In genomic region chr6:108429950-108430349, GRCm38 (mm10) we compare ENCODE assay signal across 19 mouse cellular contexts.
DNase-seq lines count a peak whose midpoint lies in the region; ATAC-seq and TF ChIP-seq lines count a peak whose summit lies in the region.
"Had no signal": no experiment of that assay in that cellular context is flagged by ENCODE, and none has a peak within 500 bp of the region (broad histone marks: within the 10 kb centered on the region; RNA-seq: fewer than 3 reads in every experiment).

No protein-coding gene starts in this region.

- no peak for TF ChIP-seq POLR2A in liver, adult 2 months (IDR thresholded peaks at IDR 0.05; ENCODE audit: extremely low read depth, insufficient read depth, low read length)

- H3K4me2 ChIP-seq in liver, postnatal 0 days (ENCODE audit: low read depth, low read length): no peak overlapping the region
- no peak overlapping the region for H3K4me2 ChIP-seq in intestine, embryonic 15.5 days (replicated peaks)
- H3K4me2 ChIP-seq in kidney, embryonic 16.5 days (replicated peaks; ENCODE audit: low read depth, low read length): no peak overlapping the region
- no peak overlapping the region for H3K4me2 ChIP-seq in midbrain, embryonic 11.5 days
- H3K4me2 ChIP-seq: forebrain, embryonic 12.5 days; limb, embryonic 13.5 days; liver, embryonic 15.5 days; midbrain, embryonic 13.5 days; neural tube, embryonic 13.5 days had no signal

- H3K36me3 ChIP-seq in liver, adult 2 months (ENCODE audit: control insufficient read depth, insufficient read depth, low read length): no peaks in the 10 kb centered on the region
- no peaks in the 10 kb centered on the region for H3K36me3 ChIP-seq in liver, postnatal 0 days (replicated peaks; ENCODE audit: insufficient read depth, low read length)
- no peaks in the 10 kb centered on the region for H3K36me3 ChIP-seq in intestine, embryonic 15.5 days
- H3K36me3 ChIP-seq in kidney, embryonic 16.5 days (ENCODE audit: insufficient read depth, low read length): 0 out of 2 replicates have a peak, but pooled peaks cover 4% of the 10 kb centered on the region
- H3K36me3 ChIP-seq in midbrain, embryonic 11.5 days (ENCODE audit: control insufficient read depth, insufficient read depth, low read length): no peaks in the 10 kb centered on the region
- H3K36me3 ChIP-seq: forebrain, embryonic 12.5 days; limb, embryonic 13.5 days; liver, embryonic 15.5 days; midbrain, embryonic 13.5 days; neural tube, embryonic 13.5 days had no signal

- H3K79me2 ChIP-seq in liver, adult 2 months (ENCODE audit: control insufficient read depth, insufficient read depth, low read length): no peaks in the 10 kb centered on the region

- 0 out of 2 replicates have a peak, but pooled peaks have one; percentile 8 for TF ChIP-seq CTCF in liver, adult 2 months (IDR thresholded peaks at IDR 0.05; ENCODE audit: low read depth, low read length)
- no peak for TF ChIP-seq CTCF in liver, postnatal 0 days (IDR thresholded peaks at IDR 0.05; ENCODE audit: low read depth)

- ATAC-seq in liver, postnatal 0 days: no peak
- ATAC-seq in intestine, embryonic 15.5 days: peak; percentile 43
- ATAC-seq in kidney, embryonic 16.5 days (ENCODE audit: low FRiP score, low TSS enrichment): peak; percentile 50; the same call in 1 of the 2 replicates
- ATAC-seq in midbrain, embryonic 11.5 days (ENCODE audit: low FRiP score): no peak
- ATAC-seq: hindbrain, embryonic 16.5 days; midbrain, embryonic 13.5 days had no signal

- no peaks in the 10 kb centered on the region for H3K27me3 ChIP-seq in liver, adult 2 months (ENCODE audit: control insufficient read depth, insufficient read depth, low read length)
- H3K27me3 ChIP-seq in liver, postnatal 0 days (ENCODE audit: insufficient read depth, low read length): no peaks in the 10 kb centered on the region
- H3K27me3 ChIP-seq in intestine, embryonic 15.5 days (replicated peaks): no peaks in the 10 kb centered on the region
- H3K27me3 ChIP-seq in kidney, embryonic 16.5 days (ENCODE audit: insufficient read depth, low read length): no peaks in the 10 kb centered on the region
- H3K27me3 ChIP-seq in midbrain, embryonic 11.5 days (ENCODE audit: control insufficient read depth, insufficient read depth, low read length): no peaks in the 10 kb centered on the region
- H3K27me3 ChIP-seq: forebrain, embryonic 12.5 days; limb, embryonic 13.5 days; liver, embryonic 15.5 days; midbrain, embryonic 13.5 days; neural tube, embryonic 13.5 days had no signal

- H3K4me3 ChIP-seq in liver, adult 2 months (ENCODE audit: insufficient read depth, low read depth, low read length): no peak overlapping the region
- no peak overlapping the region for H3K4me3 ChIP-seq in liver, postnatal 0 days (ENCODE audit: low read depth, low read length)
- H3K4me3 ChIP-seq in intestine, embryonic 15.5 days (replicated peaks): no peak overlapping the region
- no peak overlapping the region for H3K4me3 ChIP-seq in kidney, embryonic 16.5 days (ENCODE audit: low read length)
- H3K4me3 ChIP-seq in midbrain, embryonic 11.5 days (ENCODE audit: low read depth, low read length): no peak overlapping the region
- H3K4me3 ChIP-seq: embryonic facial prominence, embryonic 10.5 days; forebrain, embryonic 12.5 days; limb, embryonic 13.5 days; liver, embryonic 15.5 days; midbrain, embryonic 13.5 days; neural tube, embryonic 13.5 days had no signal

- intact Hi-C loops in heart, postnatal 25 days (cut with DNase I): loop anchor here (5.0 to 10.0 kb wide), 2 partner anchors 37 to 65 kb away; no protein-coding TSS in a partner anchor
- intact Hi-C loops in heart, postnatal 10 days (cut with DNase I): loop anchor here (5.0 kb wide), 1 partner anchor 77 kb away; no protein-coding TSS in a partner anchor

- H3K9ac ChIP-seq in liver, adult 2 months (ENCODE audit: low read depth, low read length): no peak overlapping the region; the same call in 1 of the 2 replicates
- H3K9ac ChIP-seq in liver, postnatal 0 days (replicated peaks): no peak overlapping the region
- H3K9ac ChIP-seq in intestine, embryonic 15.5 days: no peak overlapping the region
- no peak overlapping the region for H3K9ac ChIP-seq in kidney, embryonic 16.5 days (replicated peaks; ENCODE audit: low read length)
- no peak overlapping the region for H3K9ac ChIP-seq in midbrain, embryonic 11.5 days (ENCODE audit: low read length)
- H3K9ac ChIP-seq: forebrain, embryonic 12.5 days; limb, embryonic 13.5 days; liver, embryonic 15.5 days; midbrain, embryonic 13.5 days; neural tube, embryonic 13.5 days had no signal

- no peaks in the 10 kb centered on the region for H3K9me3 ChIP-seq in liver, postnatal 0 days (ENCODE audit: low read length)
- no peaks in the 10 kb centered on the region for H3K9me3 ChIP-seq in intestine, embryonic 15.5 days
- no peaks in the 10 kb centered on the region for H3K9me3 ChIP-seq in kidney, embryonic 16.5 days (ENCODE audit: low read length)
- H3K9me3 ChIP-seq in midbrain, embryonic 11.5 days (ENCODE audit: control insufficient read depth, low read length): no peaks in the 10 kb centered on the region
- H3K9me3 ChIP-seq: embryonic facial prominence, embryonic 10.5 days; forebrain, embryonic 12.5 days; limb, embryonic 13.5 days; liver, embryonic 15.5 days; midbrain, embryonic 13.5 days; neural tube, embryonic 13.5 days had no signal

- DNase-seq in liver, adult 2 months (ENCODE audit: extremely low read depth, low read depth, low spot score): peak; percentile 97
- no peak for DNase-seq in liver, postnatal 0 days
- no peak for DNase-seq in midbrain, embryonic 11.5 days (ENCODE audit: low spot score, missing footprints)
- DNase-seq in heart, postnatal 25 days (ENCODE audit: low spot score): no peak
- DNase-seq in heart, postnatal 10 days: no peak
- DNase-seq: cerebellum, adult 8-10 months; gastrocnemius, postnatal 10 days; heart, adult 18-20 months; lung, postnatal 10 days; thymus, adult 18-20 months had no signal

- TF ChIP-seq EP300 in liver, postnatal 0 days (IDR thresholded peaks at IDR 0.05; ENCODE audit: low read depth): no peak

- WGBS in liver, adult 2 months: 23% methylated on average over 8 of the region's 8 CpGs
- WGBS in liver, postnatal 0 days (ENCODE audit: insufficient replicate concordance): 79% methylated on average over 8 of the region's 8 CpGs
- WGBS in intestine, embryonic 15.5 days: 83% methylated on average over 8 of the region's 8 CpGs
- 87% methylated on average over 8 of the region's 8 CpGs for WGBS in kidney, embryonic 16.5 days
- 93% methylated on average over 8 of the region's 8 CpGs for WGBS in midbrain, embryonic 11.5 days

- peak overlapping the region; percentile 79 for H3K27ac ChIP-seq in liver, adult 2 months (replicated peaks; ENCODE audit: insufficient read depth, low read depth, low read length)
- H3K27ac ChIP-seq in liver, postnatal 0 days (ENCODE audit: low read depth): no peak overlapping the region
- H3K27ac ChIP-seq in intestine, embryonic 15.5 days: no peak overlapping the region
- no peak overlapping the region for H3K27ac ChIP-seq in kidney, embryonic 16.5 days (ENCODE audit: low read length)
- no peak overlapping the region for H3K27ac ChIP-seq in midbrain, embryonic 11.5 days (ENCODE audit: low read depth, low read length)
- H3K27ac ChIP-seq: embryonic facial prominence, embryonic 10.5 days; forebrain, embryonic 12.5 days; limb, embryonic 13.5 days; liver, embryonic 15.5 days; midbrain, embryonic 13.5 days; neural tube, embryonic 13.5 days had no signal

- peaks cover 26% of the 10 kb centered on the region for H3K4me1 ChIP-seq in liver, adult 2 months (ENCODE audit: control insufficient read depth, insufficient read depth, low read length)
- H3K4me1 ChIP-seq in liver, postnatal 0 days (ENCODE audit: insufficient read depth): 0 out of 2 replicates have a peak, but pooled peaks cover 3% of the 10 kb centered on the region
- H3K4me1 ChIP-seq in intestine, embryonic 15.5 days (replicated peaks): 0 out of 2 replicates have a peak, but pooled peaks cover 10% of the 10 kb centered on the region
- peaks cover 7% of the 10 kb centered on the region for H3K4me1 ChIP-seq in kidney, embryonic 16.5 days (ENCODE audit: insufficient read depth, low read length)
- no peaks in the 10 kb centered on the region for H3K4me1 ChIP-seq in midbrain, embryonic 11.5 days (ENCODE audit: control insufficient read depth, insufficient read depth, low read length)

Comparison
In these comparisons a context has a peak if more than half of its experiments do, and no peak if none do; other contexts are left out.
1. ATAC-seq: peak in intestine, embryonic 15.5 days (single experiment) and kidney, embryonic 16.5 days (single experiment); none in liver, postnatal 0 days (single experiment) and midbrain, embryonic 11.5 days (single experiment).